Mouse (Mus musculus) 3T3-L1 (cell line): ENCODE measurements at regions not wholly inside any gene's neighbourhood (a gene's known extent, or its start where the extent isn't known, plus 50 kb on each side); places are given as distances from the start of the nearest gene placed in this dataset.
A peak's percentile ranks its signal among the peaks of the same experiment; 100 is the strongest.

Source experiments
- DNase-seq: peaks from one replicate; pipeline ENCODE4 v3.0.0-alpha.2; 2015; ENCODE audit warnings: low read depth, low spot score

GRCm38 (mm10) chr13:93992961-93993360, 64.6 kb upstream of the Lhfpl2 start:
- no peak for DNase-seq

- DNase-seq = no peak
Measured at GRCm38 (mm10) chr13:93995423-93995822, 62.2 kb upstream of the Lhfpl2 start.

- peak; percentile 55 for DNase-seq
Measured at GRCm38 (mm10) chr13:93996535-93997382, 60.8 kb upstream of the Lhfpl2 start.

- peak; percentile 94 for DNase-seq
Measured at GRCm38 (mm10) chr13:93997981-93998380, 59.6 kb upstream of the Lhfpl2 start.

GRCm38 (mm10) chr13:93998406-93998805, 59.2 kb upstream of the Lhfpl2 start:
- DNase-seq = peak; percentile 89

- DNase-seq = no peak
Measured at GRCm38 (mm10) chr13:94003816-94004215, 53.8 kb upstream of the Lhfpl2 start.

- no peak for DNase-seq
Measured at GRCm38 (mm10) chr13:94004417-94004816, 53.2 kb upstream of the Lhfpl2 start.

- no peak for DNase-seq
Measured at GRCm38 (mm10) chr13:94005880-94006279, 51.7 kb upstream of the Lhfpl2 start.
